Mouse (Mus musculus): ENCODE results near the gene Ei24. TPM values are rescaled to one million over a fixed set of nuclear protein-coding genes. Genes with fewer than 3 reads are reported as not detected.

Gene Ei24
- polyA plus RNA-seq, 2 experiments, result 58.1 to 85.9 TPM

DNA sequence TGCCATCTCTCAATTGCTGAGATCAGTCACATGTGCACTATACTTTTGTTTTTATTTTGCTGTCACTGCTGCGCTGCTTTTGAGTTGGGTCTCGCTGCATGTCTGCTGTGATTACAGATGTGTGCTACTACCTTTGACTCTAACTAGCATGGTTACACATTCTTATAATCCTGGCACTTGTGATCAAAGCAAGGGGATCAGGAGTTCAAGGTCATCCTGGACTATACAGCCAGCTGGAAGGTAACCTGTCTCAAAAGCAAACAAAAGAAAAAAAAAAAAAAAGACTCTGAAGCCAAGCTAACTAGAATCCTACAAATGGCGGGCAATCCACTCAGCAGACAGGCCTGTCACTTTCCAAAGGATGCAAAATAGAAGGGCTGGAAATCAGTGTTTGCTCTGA is 5.0 kb downstream of the Ei24 start:
- H3K4me2 ChIP-seq (replicated peaks; ENCODE audit: low read depth, low read length, severe bottlenecking), result no peak overlapping the region
- WGBS, result 91% methylated on average over 3 of the region's 3 CpGs

DNA sequence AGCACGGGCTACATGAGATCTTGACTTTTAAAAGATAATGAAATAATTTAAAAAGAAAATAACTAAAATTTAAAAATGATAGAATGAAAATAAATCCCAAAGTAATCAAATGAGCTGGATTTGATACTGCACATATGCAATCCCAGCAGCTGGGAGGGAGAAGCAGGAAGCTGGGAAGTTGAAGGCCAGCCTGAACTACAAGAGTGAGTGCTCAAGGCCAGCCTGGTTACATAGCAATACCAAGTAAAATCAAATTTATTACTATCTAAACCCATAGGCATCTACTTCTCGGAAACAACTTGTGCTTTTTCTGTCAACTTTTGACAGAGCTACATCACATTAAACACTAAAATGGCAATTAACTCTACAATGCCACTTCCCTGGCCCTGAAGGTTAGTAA is 13.3 kb downstream of the Ei24 start:
- H3K4me1 ChIP-seq (ENCODE audit: control insufficient read depth, insufficient read depth, low read length), result no peaks in the 10 kb centered on the region
- H3K9ac ChIP-seq (ENCODE audit: low read depth, low read length, severe bottlenecking), result no peak overlapping the region
- H3K36me3 ChIP-seq (ENCODE audit: control insufficient read depth, insufficient read depth, low read length), result peaks cover 83% of the 10 kb centered on the region
- no peak overlapping the region for H3K4me2 ChIP-seq (replicated peaks; ENCODE audit: low read depth, low read length, severe bottlenecking)
- no peak for ATAC-seq (ENCODE audit: low FRiP score, low read depth)
- no peak for TF ChIP-seq POLR2A (IDR thresholded peaks at IDR 0.05; ENCODE audit: borderline replicate concordance, extremely low read depth, insufficient read depth, insufficient read length)
- H3K4me3 ChIP-seq (replicated peaks; ENCODE audit: low read length), result no peak overlapping the region
- no peak for DNase-seq (ENCODE audit: low spot score)
- no peaks in the 10 kb centered on the region for H3K9me3 ChIP-seq (ENCODE audit: control insufficient read depth, low read length)
- no peak overlapping the region for H3K27ac ChIP-seq (replicated peaks; ENCODE audit: low read depth, low read length)
- no peaks in the 10 kb centered on the region for H3K27me3 ChIP-seq (ENCODE audit: control insufficient read depth, insufficient read depth, low read length)
- WGBS, result 85% methylated on average over 2 of the region's 2 CpGs

More for the DNA sequence above, 5.0 kb downstream of the Ei24 start:
- no peak for DNase-seq (ENCODE audit: low spot score)
- no peak for ATAC-seq (ENCODE audit: low FRiP score, low read depth)
- H3K27ac ChIP-seq (replicated peaks; ENCODE audit: low read depth, low read length), result no peak overlapping the region
- no peak overlapping the region for H3K4me3 ChIP-seq (replicated peaks; ENCODE audit: low read length)
- H3K4me1 ChIP-seq (ENCODE audit: control insufficient read depth, insufficient read depth, low read length), result peaks cover 8% of the 10 kb centered on the region; the same call in 1 of the 2 replicates
- H3K36me3 ChIP-seq (ENCODE audit: control insufficient read depth, insufficient read depth, low read length), result peaks cover 50% of the 10 kb centered on the region
- no peaks in the 10 kb centered on the region for H3K9me3 ChIP-seq (ENCODE audit: control insufficient read depth, low read length)
- no peak for TF ChIP-seq POLR2A (IDR thresholded peaks at IDR 0.05; ENCODE audit: borderline replicate concordance, extremely low read depth, insufficient read depth, insufficient read length)
- H3K27me3 ChIP-seq (ENCODE audit: control insufficient read depth, insufficient read depth, low read length), result no peaks in the 10 kb centered on the region
- H3K9ac ChIP-seq (ENCODE audit: low read depth, low read length, severe bottlenecking), result no peak overlapping the region

DNA sequence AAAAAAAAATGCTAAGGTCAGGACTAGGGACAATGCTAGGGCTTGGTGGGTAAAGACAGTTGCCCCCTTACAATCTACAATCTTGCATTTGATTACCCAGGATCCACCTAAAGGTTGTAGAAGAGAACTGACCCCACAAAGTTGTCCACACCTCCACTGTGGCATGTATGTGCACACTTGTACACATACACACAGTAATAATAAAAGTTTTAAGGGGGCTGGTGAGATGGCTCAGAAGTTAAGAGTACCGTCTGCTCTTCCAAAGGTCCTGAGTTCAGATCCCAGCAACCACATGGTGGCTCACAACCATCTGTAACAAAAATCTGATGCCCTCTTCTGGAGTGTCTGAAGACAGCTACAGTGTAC is 28.2 kb downstream of the Ei24 start:
- Histone ChIP-seq H3K4me3 (replicated peaks; ENCODE audit: low read length) (peak overlapping the region; percentile 61), H3K9ac (ENCODE audit: low read depth, low read length, severe bottlenecking) (peak overlapping the region; percentile 82; the same call in 1 of the 2 replicates), H3K36me3 (ENCODE audit: control insufficient read depth, insufficient read depth, low read length) (peaks cover 9% of the 10 kb centered on the region), H3K4me2 (replicated peaks; ENCODE audit: low read depth, low read length, severe bottlenecking) (peak overlapping the region; percentile 77; the same call in 1 of the 2 replicates), H3K27me3 (ENCODE audit: control insufficient read depth, insufficient read depth, low read length) (no peaks in the 10 kb centered on the region), H3K9me3 (ENCODE audit: control insufficient read depth, low read length) (no peaks in the 10 kb centered on the region), H3K27ac (replicated peaks; ENCODE audit: low read depth, low read length) (peak overlapping the region; percentile 93; the same call in 1 of the 2 replicates), H3K4me1 (ENCODE audit: control insufficient read depth, insufficient read depth, low read length) (peaks cover 11% of the 10 kb centered on the region)
- TF ChIP-seq POLR2A (IDR thresholded peaks at IDR 0.05; ENCODE audit: borderline replicate concordance, extremely low read depth, insufficient read depth, insufficient read length), result no peak
- DNase-seq (ENCODE audit: low spot score), result no peak
- 87% methylated on average over 1 of the region's 1 CpGs for WGBS
- ATAC-seq (ENCODE audit: low FRiP score, low read depth), result no peak

DNA sequence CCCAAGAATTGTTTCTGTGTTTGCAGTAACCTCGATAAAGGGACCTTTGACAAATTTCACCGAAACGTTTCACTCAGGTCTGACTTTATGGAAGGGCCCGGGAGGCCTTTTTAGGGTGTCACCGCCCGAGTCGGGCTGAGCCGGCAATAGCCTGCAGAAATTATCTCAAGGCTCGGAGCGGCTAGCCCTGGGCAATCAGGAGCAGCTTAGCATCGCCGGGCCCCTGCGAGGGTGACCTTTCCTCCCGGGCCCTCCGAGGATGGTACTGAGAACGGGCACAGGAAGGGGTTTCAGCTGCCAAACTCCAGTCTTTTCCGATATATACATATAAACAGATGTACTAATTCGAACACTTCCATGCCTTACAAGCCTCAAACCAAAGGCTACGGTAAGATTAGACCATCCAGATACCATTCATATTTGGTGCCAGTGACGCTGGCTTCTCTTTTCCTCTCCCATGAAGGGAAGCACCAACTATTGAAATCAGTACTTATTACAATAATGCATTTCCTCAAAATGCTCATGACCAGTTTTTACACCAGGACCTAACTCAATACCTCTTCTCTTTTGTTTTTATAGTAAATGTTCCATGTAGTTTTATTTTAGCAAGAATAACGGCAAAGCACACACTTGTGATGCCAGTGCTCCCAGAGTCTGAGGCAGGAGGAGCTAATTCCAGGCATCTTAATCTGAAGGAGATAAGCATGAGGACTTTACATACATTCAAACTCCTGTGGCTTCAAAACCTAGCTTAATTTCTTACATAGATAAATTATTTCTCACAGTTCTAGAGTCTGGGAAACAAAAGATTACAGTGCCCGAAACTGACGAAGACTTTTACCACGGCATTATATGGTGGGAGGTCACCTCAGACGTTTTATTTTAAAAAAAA is 28.8 kb downstream of the Ei24 start:
- 0 out of 2 replicates have a peak, but pooled peaks have one; percentile 1 for TF ChIP-seq POLR2A (IDR thresholded peaks at IDR 0.05; ENCODE audit: borderline replicate concordance, extremely low read depth, insufficient read depth, insufficient read length)
- peaks cover 11% of the 10 kb centered on the region for H3K4me1 ChIP-seq (ENCODE audit: control insufficient read depth, insufficient read depth, low read length)
- H3K4me2 ChIP-seq (replicated peaks; ENCODE audit: low read depth, low read length, severe bottlenecking), result peak overlapping the region; percentile 77
- H3K27ac ChIP-seq (replicated peaks; ENCODE audit: low read depth, low read length), result peak overlapping the region; percentile 93
- peak overlapping the region; percentile 61 for H3K4me3 ChIP-seq (replicated peaks; ENCODE audit: low read length)
- WGBS, result 14% methylated on average over 25 of the region's 25 CpGs
- DNase-seq (ENCODE audit: low spot score), result peak; percentile 10
- peak; percentile 1; the same call in 1 of the 2 replicates for ATAC-seq (ENCODE audit: low FRiP score, low read depth)
- peak overlapping the region; percentile 82 for H3K9ac ChIP-seq (ENCODE audit: low read depth, low read length, severe bottlenecking)
- H3K36me3 ChIP-seq (ENCODE audit: control insufficient read depth, insufficient read depth, low read length), result peaks cover 14% of the 10 kb centered on the region
- H3K9me3 ChIP-seq (ENCODE audit: control insufficient read depth, low read length), result no peaks in the 10 kb centered on the region
- H3K27me3 ChIP-seq (ENCODE audit: control insufficient read depth, insufficient read depth, low read length), result no peaks in the 10 kb centered on the region

DNA sequence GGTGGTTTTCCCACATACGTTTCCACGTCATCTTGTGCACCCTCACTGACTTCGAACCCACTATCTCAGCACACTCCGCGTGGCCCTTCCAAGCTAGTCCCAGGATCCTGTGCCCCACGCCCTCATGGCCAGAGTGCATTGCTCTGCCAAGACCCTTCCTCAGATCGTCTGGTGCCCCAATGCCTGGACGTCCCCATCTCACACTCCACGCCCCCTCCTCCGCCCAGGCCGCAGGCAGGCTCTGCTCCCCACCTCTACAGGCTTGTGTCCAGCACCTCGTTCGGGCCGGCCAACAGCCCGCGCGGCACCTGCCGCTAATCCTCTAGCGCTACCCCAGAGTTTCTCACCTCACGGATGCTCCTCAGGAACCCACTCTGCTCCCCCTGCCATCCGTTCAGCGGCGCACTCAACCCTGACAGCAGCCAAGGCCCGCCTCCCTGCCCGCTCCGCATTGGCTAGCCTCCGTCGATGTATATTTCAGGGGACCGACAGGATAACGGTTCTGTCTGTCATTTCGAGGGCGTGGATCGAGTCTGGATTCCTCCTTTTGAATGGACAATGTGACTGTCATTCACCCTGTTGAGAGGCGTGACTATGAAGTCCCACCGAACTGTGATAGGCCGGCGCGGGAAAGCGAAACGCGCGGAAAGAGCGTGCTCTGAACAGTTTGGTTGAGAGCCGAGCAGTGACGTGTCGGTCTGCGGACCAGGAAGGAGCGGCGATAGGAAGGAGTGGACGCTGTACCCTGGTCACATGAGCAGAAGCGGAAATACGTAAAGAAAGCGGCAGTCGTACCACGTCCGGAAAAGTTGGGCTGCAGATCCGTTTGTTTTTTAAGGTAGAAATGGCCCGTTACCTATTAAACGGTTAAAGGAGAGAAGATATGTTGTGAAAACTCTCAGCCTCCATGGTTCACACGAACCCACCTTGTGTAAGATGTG is 29.7 kb downstream of the Ei24 start, which contains the start of gene Stt3a:
Gene Stt3a (minus strand): TSS at position 477 of the 941 bp plus-strand sequence.
- H3K9ac ChIP-seq (ENCODE audit: low read depth, low read length, severe bottlenecking), result peak within 1 kb of the TSS; percentile 82
- ATAC-seq (ENCODE audit: low FRiP score, low read depth) (peak; percentile 100), DNase-seq (ENCODE audit: low spot score) (peak; percentile 100)
- H3K4me1 ChIP-seq (ENCODE audit: control insufficient read depth, insufficient read depth, low read length), result peaks cover 11% of the 10 kb centered on the region
- WGBS, result under 1% methylated on average over 60 of the region's 60 CpGs
- no peaks in the 10 kb centered on the region for H3K9me3 ChIP-seq (ENCODE audit: control insufficient read depth, low read length)
- peak within 1 kb of the TSS; percentile 77 for H3K4me2 ChIP-seq (replicated peaks; ENCODE audit: low read depth, low read length, severe bottlenecking)
- TF ChIP-seq POLR2A (IDR thresholded peaks at IDR 0.05; ENCODE audit: borderline replicate concordance, extremely low read depth, insufficient read depth, insufficient read length), result peak; percentile 78; the same call in 1 of the 2 replicates
- H3K27ac ChIP-seq (replicated peaks; ENCODE audit: low read depth, low read length), result peak within 1 kb of the TSS; percentile 93
- peak within 1 kb of the TSS; percentile 96 for H3K4me3 ChIP-seq (replicated peaks; ENCODE audit: low read length)
- peaks cover 23% of the 10 kb centered on the region for H3K36me3 ChIP-seq (ENCODE audit: control insufficient read depth, insufficient read depth, low read length)
- no peaks in the 10 kb centered on the region for H3K27me3 ChIP-seq (ENCODE audit: control insufficient read depth, insufficient read depth, low read length)
